Mouse (Mus musculus) stomach, adult 2 months (tissue): ENCODE results near the gene Nfe2l1. TPM values are rescaled to one million over a fixed set of nuclear protein-coding genes. Genes with fewer than 3 reads are reported as not detected.

Experiments used
- polyA plus RNA-seq: library from polyadenylated mRNA; depleted of rRNA; stranded (reverse); fragments of >200 nt; gene quantifications from 2 replicates; pipeline ENCODE4 v1.2.3, GENCODE M21; 2012; rRNA removed

Gene Nfe2l1
- 64.6 and 77.2 TPM in 2 replicates for polyA plus RNA-seq

GRCm38 (mm10) chr11:96829813-96830538, at the start of gene Nfe2l1:
Nfe2l1 (minus strand) TSS chr11:96829968.

DNA sequence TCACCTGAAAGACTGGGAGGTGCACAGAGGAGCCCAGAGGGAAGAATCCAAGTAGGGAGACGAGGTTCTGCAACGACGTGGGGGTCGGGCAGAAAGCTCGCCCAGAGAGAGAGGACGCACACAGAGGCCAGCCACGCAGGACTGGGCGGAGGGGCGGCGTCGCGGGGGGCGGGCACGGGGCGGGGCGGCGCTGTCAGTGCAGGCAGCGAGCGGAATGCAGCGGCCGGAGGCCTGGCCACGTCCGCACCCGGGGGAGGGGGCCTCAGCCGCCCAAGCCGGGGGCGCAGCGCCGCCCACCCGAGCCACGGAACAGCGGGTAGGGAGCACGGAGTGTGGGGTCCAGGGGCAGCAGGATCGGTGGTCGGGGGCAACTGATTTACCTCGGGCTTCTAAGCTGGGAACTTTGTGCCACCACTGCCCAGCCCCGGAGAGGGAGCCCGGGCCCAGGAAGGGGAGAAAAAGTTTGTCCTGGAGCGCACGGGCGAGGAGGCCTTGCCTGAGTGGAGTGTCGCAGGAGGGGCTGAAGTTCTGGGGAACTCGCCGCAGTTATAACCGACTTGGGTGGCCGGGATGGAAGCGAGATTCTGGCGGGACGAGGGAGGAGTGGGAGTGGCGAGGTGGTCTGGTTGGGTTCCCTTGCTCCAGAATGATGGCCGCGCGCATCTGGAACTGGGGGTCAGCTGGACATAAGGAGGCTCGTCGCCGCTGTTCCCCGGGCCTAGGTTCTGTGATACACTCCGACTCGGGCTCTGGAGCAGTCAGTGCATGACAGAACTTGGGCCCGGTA, 20.1 kb upstream of the Nfe2l1 start, which contains the start of gene Copz2:
Copz2 (plus strand) TSS at position 190 of the 787 bp plus-strand sequence.

DNA sequence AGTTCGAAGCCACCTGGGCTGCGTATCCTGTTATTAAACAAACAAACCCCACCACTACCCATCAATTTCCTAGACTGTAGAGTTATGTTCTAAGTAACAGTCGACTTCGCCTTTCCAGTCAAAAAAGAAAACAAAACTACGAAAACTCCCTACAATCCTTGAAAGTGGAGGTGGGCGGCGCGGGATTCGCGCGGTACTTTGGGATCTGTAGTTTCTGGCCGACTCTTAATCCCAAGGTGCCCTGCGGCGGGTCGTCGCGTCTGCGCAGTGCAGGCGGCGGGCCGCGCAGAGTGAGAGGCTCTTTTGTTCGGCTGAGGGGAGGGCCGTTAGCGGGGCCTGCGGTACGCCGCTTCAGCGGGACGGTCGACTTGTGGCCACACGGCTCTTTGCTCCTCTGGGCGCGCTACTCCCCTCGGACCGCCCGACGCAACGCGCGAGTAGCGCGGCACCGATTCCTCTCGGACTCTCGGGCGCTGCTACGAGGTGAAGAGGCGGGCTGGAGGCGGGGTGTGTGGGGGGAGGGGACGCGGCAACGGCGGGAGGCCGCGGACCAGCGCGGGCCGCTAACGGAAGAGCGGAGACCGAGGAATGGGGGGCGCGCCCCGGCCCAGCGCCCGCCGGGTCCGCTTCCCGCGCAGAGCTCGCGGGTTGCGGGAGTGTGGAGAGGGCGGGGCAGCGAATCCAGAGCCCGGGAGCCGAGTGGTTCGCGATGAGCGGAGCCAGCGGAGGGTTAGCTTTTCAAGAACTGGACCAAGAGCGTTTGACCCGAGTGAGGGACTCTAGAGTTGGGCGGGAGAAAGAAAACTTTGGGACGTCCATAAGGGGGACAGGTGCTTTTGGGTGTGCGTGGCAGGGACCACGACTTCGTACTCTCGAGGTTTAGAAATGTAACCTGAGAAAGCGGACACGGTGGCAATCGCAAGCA, 40.6 kb downstream of the Nfe2l1 start, which contains the start of gene Cbx1:
Cbx1 (plus strand) TSS at position 257 of the 925 bp plus-strand sequence.

GRCm38 (mm10) chr11:96776968-96777962, 52.5 kb downstream of the Nfe2l1 start, which contains the start of gene Snx11:
Snx11 (minus strand) TSS chr11:96777559.

Other genes starting within 250 kb of the Nfe2l1 start
- gene Snx11, start 52.4 kb downstream of the Nfe2l1 start, polyA plus RNA-seq = 8.8 and 10.0 TPM in 2 replicates
- gene Cbx1, start 40.8 kb downstream of the Nfe2l1 start, polyA plus RNA-seq = 10.7 and 12.5 TPM in 2 replicates
- 25.8 and 26.9 TPM in 2 replicates for gene Copz2, start 19.9 kb upstream of the Nfe2l1 start, polyA plus RNA-seq
- gene Cdk5rap3, start 86.5 kb upstream of the Nfe2l1 start, polyA plus RNA-seq = 18.0 and 21.3 TPM in 2 replicates
- gene Prr15l, start 98.1 kb upstream of the Nfe2l1 start, polyA plus RNA-seq = 77.1 and 108 TPM in 2 replicates
- 21.5 and 27.7 TPM in 2 replicates for gene Pnpo, start 114.0 kb upstream of the Nfe2l1 start, polyA plus RNA-seq
- gene Sp2, start 153.0 kb upstream of the Nfe2l1 start, polyA plus RNA-seq = 7.1 and 8.2 TPM in 2 replicates
- gene Sp6, start 183.4 kb upstream of the Nfe2l1 start, polyA plus RNA-seq = 6.1 and 13.7 TPM in 2 replicates
- 8.8 and 9.4 TPM in 2 replicates for gene Scrn2, start 200.0 kb upstream of the Nfe2l1 start, polyA plus RNA-seq
- gene Lrrc46, start 211.4 kb upstream of the Nfe2l1 start, polyA plus RNA-seq = 0.05 and 0.15 TPM in 2 replicates
- 50.6 and 76.1 TPM in 2 replicates for gene Mrpl10, start 211.6 kb upstream of the Nfe2l1 start, polyA plus RNA-seq
- 9.0 and 10.4 TPM in 2 replicates for gene Osbpl7, start 220.7 kb upstream of the Nfe2l1 start, polyA plus RNA-seq